Mouse (Mus musculus) heart, adult 2 months (tissue): ENCODE measurements at regions not wholly inside any gene's neighbourhood (a gene's known extent, or its start where the extent isn't known, plus 50 kb on each side); places are given as distances from the start of the nearest gene placed in this dataset.

Source experiments
- EP300 ChIP-seq: fragments of 200-500 bp; IDR thresholded peaks from 2 replicates; pipeline ENCODE4 v1.6.1; 2011; ENCODE audit warnings: low read depth, low read length, control low read depth; ENCODE audit not compliant: insufficient read depth
- POLR2A ChIP-seq: fragments of 200-500 bp; IDR thresholded peaks from 2 replicates; pipeline ENCODE4 v1.6.1; 2011; ENCODE audit warnings: mild to moderate bottlenecking, low read depth, low read length, control low read depth; ENCODE audit not compliant: insufficient read depth

GRCm38 (mm10) chr5:91220174-91220573, 80.8 kb downstream of the Areg start:
- TF ChIP-seq EP300: no peak
- TF ChIP-seq POLR2A: no peak
